Mouse (Mus musculus) adrenal gland, postnatal 10 days (tissue): ENCODE measurements around the gene Rhobtb1. TPM values are rescaled to one million over a fixed set of nuclear protein-coding genes. Genes with fewer than 3 reads are reported as not detected.
A peak's percentile ranks its signal among the peaks of the same experiment; 100 is the strongest.

Experiments used
- DNase-seq: peaks from one replicate; pipeline ENCODE4 v3.0.0; 2021; ENCODE audit warnings: mixed read lengths
- total RNA-seq, 2 experiments: library from RNA; stranded (reverse); gene quantifications; 2 replicates each; pipeline ENCODE4 v1.2.3; 2021

The Rhobtb1 gene
- total RNA-seq, 2 experiments from 2014 or later, result 22.3 to 25.6 TPM

DNA sequence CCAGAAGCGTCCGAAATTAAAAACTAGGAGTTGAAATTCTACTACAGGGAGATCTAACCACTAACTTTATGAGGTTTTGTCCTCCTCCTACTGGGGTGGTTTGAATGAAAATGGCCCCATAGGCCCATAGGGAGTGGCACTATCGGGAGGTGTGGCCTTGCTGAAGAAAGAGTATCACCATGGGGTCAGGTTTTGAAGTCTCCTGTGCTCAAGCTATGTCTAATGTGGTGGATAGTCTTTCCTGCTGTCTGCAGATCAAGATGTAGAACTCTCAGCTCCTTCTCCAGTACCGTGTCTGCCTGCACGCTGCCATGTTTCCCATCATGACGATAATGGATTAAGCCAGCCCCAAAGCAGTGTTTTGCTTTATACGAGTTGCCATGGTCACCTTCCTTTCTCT is 173.6 kb downstream of the Rhobtb1 start:
- no peak for DNase-seq

DNA sequence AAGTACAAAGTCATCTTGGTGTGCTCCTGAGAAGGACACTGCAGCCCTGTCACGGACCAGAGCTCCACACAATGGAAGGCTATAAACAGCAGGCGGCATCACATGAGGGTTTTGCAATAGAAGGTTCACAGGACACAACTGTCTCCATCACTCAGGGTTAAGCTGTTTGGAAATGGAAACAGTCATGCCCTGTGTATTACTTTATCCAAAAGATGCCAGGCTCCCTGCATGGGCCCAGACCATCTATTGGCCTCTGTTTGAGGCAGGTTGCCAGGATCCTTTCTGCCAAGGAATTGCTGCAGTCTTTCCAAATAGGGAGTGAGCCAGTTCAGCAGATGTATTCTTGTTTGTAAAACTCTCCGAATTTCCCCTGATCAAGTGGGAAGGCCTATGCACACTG is 175.2 kb downstream of the Rhobtb1 start:
- peak; percentile 67 for DNase-seq

DNA sequence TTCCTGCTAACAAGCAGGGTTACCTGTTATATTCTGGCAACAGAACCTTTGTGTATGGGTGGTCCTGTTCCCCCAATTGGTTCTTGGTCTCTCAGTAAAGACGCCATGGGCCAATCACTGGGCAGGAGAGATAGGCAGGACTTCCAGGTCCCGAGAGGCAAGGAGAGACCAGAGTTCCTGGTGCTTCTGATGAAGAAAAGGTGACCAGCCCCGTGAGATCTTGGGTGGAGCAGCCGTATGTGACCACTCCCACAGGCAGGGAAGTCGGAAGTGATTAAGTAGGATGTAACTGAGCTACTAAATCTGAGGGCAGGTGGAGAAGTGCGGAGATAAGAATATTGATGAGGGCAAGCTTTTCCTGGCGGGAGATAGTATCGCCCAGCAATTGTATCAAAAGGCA is 176.1 kb downstream of the Rhobtb1 start:
- no peak for DNase-seq

DNA sequence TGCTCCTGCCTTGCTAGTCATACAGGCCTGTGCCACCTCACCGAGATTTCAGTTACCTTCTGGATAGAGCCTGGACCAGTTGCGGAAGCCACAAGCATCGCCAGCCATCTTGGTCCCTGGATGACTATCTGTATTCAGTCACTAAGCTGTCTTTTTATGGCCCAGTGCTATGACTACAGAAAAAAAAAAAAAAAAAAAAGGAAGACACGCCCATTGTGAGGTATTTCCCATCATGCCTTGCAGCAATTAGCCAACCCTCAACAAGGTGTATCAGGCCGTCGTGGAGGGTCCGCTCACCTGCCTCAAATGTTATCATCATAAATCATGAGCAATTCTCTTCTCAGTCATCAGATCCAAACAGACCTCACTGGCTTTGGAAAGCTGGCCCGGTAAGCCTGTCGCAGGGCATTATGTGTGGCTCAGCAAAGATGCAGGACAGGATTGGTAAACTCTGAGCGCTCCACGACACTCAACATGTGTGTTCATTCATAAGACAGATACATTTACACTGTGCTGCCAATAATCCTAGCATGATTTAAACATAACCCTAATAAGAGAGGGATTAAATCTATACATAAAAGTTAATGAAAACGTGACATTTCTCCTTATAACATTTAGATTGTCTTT is 176.9 kb downstream of the Rhobtb1 start:
- no peak for DNase-seq

DNA sequence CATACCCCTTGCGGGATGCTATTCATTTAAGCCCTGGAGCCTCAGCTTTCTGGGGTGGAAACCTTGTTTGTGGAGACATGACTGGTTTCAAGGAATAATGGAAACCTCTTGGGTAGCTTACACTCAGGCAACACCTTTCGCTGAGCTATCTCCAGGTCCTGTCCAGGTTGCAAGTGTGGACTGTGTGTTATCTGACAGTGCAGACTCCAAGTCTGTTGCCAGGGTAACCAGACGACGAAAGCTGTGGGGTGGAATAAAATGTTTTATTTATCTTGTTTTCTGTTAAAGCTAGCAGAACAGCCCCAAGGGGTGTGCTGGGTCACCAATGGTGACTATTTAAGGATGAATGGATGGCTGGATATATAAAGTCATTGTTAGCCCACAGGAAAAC is 177.4 kb downstream of the Rhobtb1 start:
- DNase-seq, result no peak

DNA sequence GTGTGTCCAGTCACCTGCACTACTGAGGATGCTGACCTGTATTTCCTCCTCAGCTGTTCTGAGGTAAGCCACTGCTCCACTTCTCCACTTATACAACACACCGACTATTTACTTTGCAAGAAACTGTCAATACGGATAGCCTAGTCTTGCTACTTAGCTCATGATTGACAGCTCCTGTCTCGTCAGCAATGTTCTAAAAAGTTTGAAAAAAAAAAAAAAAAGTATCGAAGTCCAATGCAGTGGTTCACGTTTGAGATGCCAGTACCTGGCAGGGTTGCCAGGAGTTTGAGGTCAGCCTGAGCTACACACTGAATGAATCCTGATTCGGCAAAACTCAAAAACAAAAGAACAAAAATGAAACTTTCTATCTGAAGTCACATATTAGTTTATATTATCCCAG is 180.0 kb downstream of the Rhobtb1 start:
- DNase-seq, result no peak

DNA sequence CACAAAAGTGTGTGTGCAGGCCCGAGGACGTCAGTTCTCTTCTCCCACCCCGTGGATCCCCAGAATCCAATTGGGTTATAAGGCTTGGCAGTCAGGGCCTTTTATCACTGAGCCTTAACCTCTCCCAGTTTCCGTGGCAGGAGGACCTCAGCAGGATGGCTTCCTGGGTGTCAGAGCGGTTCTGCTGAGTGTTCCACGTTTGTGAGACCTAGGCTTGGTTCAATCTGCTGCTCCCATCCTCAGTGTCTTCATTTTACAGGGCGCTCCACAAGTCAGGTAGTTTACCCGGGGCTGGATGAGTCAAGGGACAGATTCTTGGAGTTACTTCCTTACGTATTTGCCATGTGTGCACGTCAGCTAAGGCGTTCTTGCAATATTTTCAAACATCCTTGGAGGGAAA is 182.0 kb downstream of the Rhobtb1 start:
- DNase-seq, result no peak

DNA sequence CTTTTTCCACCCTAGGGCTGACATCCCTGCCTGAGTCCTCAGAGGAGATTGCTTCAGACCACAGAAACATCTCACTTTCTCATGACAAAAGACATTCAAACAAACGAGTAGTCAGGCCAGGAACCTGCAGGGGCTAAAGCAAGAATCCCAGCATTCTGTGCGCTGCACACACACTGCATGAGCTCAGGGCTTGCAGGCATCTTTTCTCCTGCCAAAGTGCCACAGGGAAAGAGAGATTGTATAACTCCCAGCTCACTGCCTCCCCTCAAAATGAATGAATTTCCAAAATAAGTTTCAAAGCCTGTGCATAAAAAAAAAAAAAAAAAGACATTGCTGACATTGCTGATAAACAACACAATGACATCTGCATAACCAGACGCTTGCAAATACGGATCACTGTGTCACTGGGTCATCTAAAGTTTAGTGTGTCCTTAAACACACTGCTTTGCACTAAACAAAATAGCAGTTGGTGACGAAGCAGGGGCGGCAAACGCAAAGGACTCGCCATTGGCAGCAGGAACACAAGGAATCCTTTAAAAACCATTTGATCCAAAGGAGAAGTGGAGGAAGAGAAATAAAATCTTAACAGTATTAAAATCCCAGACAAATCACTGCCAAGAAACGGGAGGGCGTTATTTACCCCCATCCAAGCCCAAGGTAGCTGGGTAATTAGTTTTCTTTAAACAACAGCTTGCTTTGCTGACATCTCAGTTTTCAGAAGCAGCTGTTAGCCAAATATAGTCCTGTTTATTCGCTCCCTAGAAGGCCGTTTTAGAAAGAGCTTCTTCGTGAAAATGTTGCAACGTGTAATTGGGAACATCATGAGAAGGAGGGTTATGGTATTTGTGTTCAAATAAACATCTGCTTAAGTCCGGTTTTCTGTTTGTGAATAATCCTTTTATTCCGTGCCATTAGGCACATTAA is 183.3 kb downstream of the Rhobtb1 start:
- no peak for DNase-seq

DNA sequence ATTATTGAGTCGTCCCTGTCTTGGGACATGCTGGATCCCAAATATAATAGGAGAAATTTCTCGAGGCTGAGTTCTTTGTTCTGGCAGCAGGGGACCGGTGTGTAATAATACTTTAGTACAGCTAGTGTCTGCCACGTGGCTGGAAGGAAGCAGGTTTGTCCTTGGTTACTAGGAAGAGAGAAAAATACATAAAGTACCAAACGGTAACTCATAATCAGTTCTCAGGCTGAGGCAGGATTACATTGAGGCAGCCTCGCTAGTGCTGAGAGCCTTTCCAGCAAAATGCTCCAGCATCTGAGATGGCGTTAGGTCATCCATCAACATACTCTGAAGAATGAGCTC is 183.9 kb downstream of the Rhobtb1 start:
- no peak for DNase-seq

DNA sequence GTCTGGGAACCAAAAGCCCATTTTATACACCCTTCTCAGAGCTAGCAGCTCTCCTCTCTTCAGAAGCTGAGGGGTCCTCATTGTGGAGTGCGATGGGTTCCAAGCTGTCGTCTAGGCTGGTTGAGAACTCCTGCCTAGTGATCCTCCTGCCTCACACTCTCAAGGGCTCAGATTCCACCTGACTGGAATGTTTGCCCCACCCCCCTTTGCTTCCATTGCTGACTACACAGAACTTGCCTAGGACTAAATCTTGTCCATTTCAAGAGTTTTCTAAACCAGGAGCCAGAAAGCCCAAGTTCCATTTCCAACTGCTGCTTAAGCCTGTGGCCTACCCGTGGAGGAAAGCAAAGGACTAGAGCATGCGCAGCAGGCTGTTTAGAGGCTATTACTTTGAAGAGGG is 184.4 kb downstream of the Rhobtb1 start:
- DNase-seq, result no peak

DNA sequence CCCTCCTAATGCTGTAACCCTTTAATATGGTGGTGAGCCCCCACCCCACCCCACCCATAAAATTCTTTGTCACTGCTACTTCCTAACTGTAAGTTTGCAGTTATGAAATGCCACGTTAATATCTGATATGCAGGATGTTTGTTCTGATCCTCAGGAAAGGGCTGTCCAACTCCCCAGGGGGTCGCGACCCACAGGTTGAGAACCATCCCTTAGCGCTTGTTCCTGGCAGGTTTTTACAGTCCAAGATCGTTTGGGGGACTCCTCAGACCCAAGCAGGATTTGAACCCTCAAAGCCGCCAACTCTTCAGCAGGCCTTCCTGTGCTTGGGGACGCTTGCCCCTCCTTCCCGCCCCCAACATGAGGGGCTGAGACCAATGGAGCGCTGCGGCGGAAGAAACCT is 185.0 kb downstream of the Rhobtb1 start:
- DNase-seq, result no peak

DNA sequence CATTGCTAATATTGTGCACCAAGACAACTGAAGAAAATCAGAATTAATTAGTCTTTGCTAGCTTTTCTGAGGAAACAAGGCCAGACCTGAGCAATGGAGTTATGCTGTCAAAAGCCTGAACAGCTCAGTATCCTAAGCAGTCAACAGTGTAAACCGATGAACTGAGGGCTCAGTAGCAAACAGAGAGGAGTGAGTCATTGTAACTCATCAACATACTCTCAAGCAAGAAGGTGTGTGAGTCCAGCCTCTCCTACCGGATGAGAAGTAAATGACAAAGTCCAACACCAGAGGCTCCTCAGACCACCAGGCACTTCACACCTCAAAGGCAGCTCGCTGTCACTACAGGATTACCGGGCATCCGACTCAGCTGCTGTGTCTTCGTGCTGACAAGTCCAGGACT is 188.8 kb downstream of the Rhobtb1 start:
- DNase-seq, result no peak

Other genes starting within 250 kb of the Rhobtb1 start
- gene A930033H14Rik, start 61.7 kb downstream of the Rhobtb1 start, total RNA-seq, result 1 to 10 TPM; 2.5 to 4.4 TPM
- gene Cdk1, start 201.5 kb downstream of the Rhobtb1 start, total RNA-seq, result 10 to 100 TPM; 48.5 to 50.1 TPM
- gene Ank3, start 247.3 kb downstream of the Rhobtb1 start, total RNA-seq, result 10 to 100 TPM; 18.5 to 31.6 TPM